Mouse (Mus musculus): ENCODE measurements at regions not wholly inside any gene's neighbourhood (a gene's known extent, or its start where the extent isn't known, plus 50 kb on each side); places are given as distances from the start of the nearest gene placed in this dataset.

GRCm38 (mm10) chr16:24102854-24103690 lies 114.4 kb upstream of the Bcl6 start:
- no peak for DNase-seq (ENCODE audit: low spot score in 2 of 2)

GRCm38 (mm10) chr16:24097596-24097995 lies 108.9 kb upstream of the Bcl6 start:
- DNase-seq (ENCODE audit: low spot score in 2 of 2): no peak

GRCm38 (mm10) chr16:24096076-24096475 lies 107.4 kb upstream of the Bcl6 start:
- no peak for DNase-seq (ENCODE audit: low spot score in 2 of 2)

DNA sequence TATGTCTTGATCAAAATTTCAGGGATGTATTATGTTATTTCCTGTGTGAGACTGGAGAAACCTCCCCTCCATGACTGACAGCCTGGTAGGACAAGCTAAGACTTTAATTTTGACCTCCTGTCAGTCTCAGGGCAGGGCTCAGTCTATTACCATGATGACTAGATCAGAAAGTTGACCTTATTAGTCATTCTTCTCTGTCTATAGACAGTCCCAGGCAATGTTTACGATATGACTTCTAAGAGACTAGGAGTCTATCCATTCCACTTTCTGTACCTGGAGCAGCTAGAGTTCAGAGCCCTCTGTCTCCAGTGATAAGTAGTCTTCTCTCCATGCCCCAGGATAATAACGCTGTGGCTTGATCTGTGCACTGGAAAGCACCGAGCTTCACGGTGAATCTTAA lies 107.0 kb upstream of the Bcl6 start:
- DNase-seq (ENCODE audit: low spot score in 2 of 2): no peak

DNA sequence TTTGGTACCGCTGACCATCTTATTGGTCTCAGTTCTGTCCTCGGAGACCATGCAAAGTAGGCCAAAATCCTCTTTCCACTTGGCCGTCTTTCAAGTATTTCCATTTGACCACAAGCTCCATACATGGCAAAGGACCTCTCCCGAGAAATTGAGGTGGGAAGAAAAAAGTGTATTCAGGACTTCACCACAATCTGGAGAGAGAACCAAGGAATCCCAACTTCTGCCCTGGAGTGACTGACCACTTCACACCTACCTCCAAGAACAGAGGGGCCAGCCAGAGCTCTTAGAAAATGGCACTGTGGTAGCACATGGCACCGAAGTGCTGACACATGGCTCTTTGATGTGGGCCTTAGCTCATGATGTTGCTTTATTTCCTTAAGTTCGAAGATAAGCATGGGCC lies 105.9 kb upstream of the Bcl6 start:
- no peak for DNase-seq (ENCODE audit: low spot score in 2 of 2)

- DNase-seq (ENCODE audit: low spot score in 2 of 2): no peak
These were observed 105.0 kb upstream of the Bcl6 start for GRCm38 (mm10) chr16:24093624-24094023.

DNA sequence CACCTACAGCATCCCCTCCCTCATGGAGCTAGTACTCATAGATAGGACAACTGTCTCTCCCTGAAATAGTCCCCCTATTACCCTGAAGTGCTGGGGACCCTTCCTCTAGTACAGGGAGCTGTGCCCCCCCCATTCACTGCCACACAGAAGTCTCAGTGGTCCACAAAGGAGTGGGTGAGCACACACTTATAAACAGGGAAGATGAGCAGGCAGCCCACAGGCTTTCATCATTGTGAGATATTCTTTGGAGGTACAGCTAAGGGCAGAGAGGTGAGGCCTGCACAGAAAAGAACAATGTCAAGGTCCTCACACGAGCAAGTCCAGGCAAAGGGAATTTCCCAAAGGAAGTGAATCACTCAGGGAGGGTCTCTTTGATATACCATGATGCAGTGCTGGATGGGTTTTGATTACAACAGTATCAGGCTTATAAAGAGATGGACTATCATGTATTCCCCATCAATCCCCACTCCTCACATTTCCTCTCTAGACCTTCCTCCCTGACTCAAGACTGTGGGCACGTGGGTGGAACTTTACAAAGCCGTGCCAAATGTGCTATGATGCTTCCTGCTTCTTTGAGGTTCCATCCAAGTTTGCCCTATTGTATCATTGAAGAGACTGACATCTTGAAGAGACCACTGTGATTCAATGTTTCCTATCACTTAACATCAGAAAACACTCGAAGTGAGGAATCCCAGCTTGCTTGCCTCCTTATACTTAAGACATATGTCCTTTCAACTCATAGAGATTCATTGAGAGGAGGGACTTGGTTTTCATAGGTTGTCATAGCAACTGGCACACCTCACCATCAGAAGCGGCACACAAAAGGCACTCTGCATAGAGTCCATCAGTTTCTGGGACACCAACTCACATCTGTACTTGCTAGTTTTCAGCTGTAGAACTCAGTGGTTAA lies 104.2 kb upstream of the Bcl6 start:
- DNase-seq (ENCODE audit: low spot score in 2 of 2): no peak

- DNase-seq (ENCODE audit: low spot score in 2 of 2): no peak
These were observed 103.5 kb upstream of the Bcl6 start for GRCm38 (mm10) chr16:24092136-24092535.

DNA sequence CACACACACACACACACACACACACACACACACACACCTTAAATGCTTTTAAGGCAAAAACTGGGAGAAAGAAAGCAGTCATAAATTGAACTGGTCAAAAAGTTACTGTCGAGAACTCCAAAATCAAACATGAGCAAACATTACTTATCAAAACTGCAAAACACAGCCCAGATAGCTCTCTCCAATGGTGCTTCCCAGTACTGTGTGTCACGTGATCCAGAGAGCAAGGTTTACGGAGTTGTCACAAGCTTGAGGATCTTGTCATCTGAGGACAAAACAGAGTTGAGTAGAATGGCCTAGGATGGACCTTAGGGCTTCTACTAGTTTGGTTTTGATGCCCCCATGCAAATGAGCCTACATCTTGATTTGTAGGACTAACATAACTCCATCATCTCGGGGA lies 102.3 kb upstream of the Bcl6 start:
- no peak for DNase-seq (ENCODE audit: low spot score in 2 of 2)

- no peak for DNase-seq (ENCODE audit: low spot score in 2 of 2)
These were observed 101.4 kb upstream of the Bcl6 start for GRCm38 (mm10) chr16:24089840-24090762.

- DNase-seq (ENCODE audit: low spot score in 2 of 2): no peak
These were observed 95.3 kb upstream of the Bcl6 start for GRCm38 (mm10) chr16:24083966-24084365.

- DNase-seq (ENCODE audit: low spot score in 2 of 2): no peak
These were observed 91.8 kb upstream of the Bcl6 start for GRCm38 (mm10) chr16:24080471-24080870.

DNA sequence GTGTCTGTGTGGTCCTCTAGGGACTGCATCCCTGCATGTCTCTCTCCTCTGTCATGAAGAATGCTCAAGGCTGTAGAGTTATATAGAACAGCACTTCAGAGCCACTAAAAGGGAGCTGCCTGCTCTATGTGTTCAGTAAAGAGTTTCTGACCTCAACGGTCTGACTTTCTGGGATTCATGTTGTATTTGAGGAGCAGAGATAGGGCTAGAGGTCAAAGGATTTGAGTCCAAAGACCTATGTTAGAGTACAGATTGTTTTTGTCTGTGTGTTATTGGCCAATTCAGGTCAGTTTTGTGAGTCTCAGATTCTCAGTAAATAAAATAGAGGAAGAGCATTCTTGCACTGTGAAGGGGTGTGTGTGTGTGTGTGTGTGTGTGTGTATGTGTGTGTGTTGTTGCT lies 90.0 kb upstream of the Bcl6 start:
- DNase-seq (ENCODE audit: low spot score in 2 of 2): no peak

DNA sequence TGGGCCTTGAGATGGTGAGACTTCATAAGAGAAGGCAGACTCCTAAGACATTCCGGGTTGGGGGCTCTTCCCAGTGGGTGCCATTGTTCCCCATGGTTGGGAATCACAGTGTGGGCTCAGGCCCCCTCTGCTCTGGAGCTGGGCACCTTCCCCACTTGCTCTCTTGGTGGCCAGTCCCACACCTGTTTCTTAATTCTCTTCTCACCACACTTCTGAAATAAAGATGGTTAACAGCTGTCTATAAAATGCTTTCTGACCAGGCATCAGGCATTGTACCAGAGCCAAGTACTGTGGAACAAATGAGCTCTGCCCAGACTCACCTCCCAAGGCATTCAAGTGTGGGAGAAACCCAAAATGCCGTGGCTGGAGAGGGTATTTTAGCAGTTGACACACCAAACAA lies 88.8 kb upstream of the Bcl6 start:
- no peak for DNase-seq (ENCODE audit: low spot score in 2 of 2)

GRCm38 (mm10) chr16:24076799-24077136 lies 88.1 kb upstream of the Bcl6 start:
- DNase-seq (ENCODE audit: low spot score in 2 of 2): no peak

DNA sequence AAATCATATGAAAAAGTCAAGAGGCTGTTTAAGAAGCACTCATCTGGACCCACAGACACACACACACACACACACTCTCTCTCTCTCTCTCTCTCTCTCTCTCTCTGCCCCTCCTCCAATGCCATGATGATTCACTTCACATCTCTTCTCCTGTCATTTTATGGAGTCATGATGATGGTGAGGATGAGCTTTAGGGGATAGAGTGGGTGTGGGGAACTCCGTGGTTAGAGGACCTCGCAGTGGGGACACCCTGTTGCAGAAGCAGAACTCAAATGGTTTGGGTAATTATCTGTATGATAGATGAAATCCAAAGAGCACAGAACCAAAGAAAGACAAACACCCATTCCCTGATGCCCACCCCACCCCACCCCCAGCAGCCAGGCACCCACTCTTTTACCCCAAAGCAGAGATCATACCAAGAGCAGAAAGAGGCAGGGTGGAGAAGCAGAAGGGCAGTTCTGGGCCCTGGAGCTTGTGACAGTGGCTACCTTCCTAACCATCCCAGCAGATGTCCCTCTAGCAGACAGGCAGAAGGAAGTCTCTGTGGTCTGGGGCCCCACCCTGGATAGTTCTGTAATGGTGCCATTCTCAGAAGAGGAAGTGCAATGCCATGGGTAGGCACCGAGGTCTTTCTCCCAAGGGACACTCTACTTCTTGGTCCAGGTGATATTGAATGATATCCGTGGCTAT lies 87.6 kb upstream of the Bcl6 start:
- DNase-seq (ENCODE audit: low spot score in 2 of 2): no peak

DNA sequence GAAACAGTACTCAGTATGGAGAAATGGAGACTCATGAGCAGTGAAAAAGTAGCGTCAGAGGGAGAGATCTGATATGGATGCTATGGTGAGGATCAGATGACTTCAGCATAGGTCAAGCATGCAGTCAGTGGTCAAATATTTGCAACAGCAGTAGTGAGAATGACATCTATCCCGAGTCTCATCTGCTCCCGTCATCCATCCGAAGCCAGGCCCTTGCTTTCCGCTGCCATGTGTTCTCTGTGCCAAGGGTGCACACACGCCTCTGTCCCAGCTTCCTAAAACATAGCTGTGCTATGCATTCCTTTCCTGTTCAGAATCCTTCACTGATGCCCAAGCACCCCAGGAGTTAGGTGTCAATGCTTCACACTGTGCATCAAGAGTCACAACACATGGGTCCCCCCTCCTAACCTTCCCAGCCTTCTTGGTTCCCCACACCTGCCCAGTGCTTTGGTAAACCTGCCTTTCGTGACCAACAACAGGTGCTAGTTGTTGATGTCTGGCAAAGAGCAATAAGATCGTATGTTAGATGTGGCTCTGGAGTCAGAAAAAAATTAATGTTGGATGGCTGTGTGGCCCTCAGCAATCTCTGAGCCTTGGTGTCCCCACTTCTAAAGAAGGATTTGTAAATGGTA lies 85.1 kb upstream of the Bcl6 start:
- no peak for DNase-seq (ENCODE audit: low spot score in 2 of 2)

DNA sequence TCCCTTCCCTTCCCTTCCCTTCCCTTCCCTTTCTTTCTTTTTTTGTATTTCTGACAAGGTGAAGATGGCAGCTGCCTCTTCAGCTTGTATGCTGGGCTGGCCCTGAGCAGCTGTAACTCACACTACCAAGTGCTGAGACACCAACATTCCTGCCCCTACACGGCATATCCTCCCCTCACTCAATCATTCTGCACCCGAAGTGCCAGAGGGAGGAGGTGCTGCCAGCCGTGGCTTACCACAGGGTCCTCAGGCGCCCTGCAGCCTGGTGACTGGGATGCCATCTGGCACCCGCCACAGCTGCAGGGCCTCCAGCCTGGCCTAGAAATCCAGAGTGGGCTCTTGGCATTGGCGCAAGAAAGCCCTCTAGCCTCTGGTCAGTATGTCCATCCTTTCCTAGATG lies 84.4 kb upstream of the Bcl6 start:
- no peak for DNase-seq (ENCODE audit: low spot score in 2 of 2)

DNA sequence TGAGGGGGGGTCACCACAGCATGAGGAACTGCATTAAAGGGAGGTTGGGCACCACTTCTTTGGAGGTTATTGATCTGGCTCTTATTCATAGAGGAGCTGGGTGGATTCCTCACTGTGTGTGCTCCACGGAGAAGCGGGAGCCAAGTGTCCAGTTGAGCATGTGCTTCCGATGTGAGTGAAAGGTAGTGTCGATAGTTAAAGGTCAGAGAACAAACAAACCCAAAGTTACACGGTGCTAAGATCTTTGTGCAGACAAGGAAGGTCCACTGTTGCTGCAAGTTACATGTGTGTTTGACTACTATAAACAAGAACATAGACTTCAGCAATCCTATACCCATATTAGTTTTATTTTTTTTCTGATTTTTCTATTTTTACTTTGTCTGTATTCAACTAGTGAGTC lies 80.8 kb upstream of the Bcl6 start:
- DNase-seq (ENCODE audit: low spot score in 2 of 2): no peak

- no peak for DNase-seq (ENCODE audit: low spot score in 2 of 2)
These were observed 79.7 kb upstream of the Bcl6 start for GRCm38 (mm10) chr16:24068250-24068813.

Data from layer of hippocampus, postnatal 10 days (tissue).